Comparison of ENCODE assay signal across 8 mouse cellular contexts in the genomic region with DNA sequence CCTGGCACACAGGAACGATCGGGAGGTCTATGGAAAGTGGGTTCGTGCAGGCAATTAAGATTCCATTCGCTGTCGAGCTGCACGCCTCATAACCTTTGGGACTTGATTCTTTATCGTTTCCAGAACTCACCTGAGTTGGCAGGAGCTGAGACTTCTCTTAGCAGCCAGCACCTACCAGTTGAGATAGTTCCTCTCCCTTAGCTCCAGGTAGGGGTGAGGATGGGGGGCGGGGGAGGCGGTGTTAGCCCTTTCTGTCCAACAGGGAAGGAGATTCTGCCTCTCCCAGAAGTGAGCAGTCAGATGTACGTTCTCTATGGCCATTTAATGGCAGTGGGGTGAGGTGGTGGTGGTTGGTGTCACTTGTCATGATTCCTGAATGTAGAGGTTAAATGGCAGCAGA. TPM values are rescaled to one million over a fixed set of nuclear protein-coding genes. Genes with fewer than 3 reads are reported as not detected.
DNase-seq lines count a peak whose midpoint lies in the region; ATAC-seq and TF ChIP-seq lines count a peak whose summit lies in the region.

No protein-coding gene starts in this region.

- H3K9me3 ChIP-seq in embryonic facial prominence, embryonic 11.5 days (replicated peaks; ENCODE audit: control insufficient read depth, low read length) = no peaks in the 10 kb centered on the region
- H3K9me3 ChIP-seq in hindbrain, embryonic 14.5 days (ENCODE audit: control insufficient read depth, low read length) = no peaks in the 10 kb centered on the region
- no peaks in the 10 kb centered on the region for H3K9me3 ChIP-seq in midbrain, embryonic 15.5 days

- H3K9ac ChIP-seq in embryonic facial prominence, embryonic 11.5 days (replicated peaks; ENCODE audit: low read length) = no peak overlapping the region
- peak overlapping the region; percentile 84 for H3K9ac ChIP-seq in hindbrain, embryonic 14.5 days
- peak overlapping the region; percentile 83; the same call in 1 of the 2 replicates for H3K9ac ChIP-seq in midbrain, embryonic 15.5 days

- WGBS in embryonic facial prominence, embryonic 11.5 days = 10% methylated on average over 10 of the region's 10 CpGs
- 8% methylated on average over 10 of the region's 10 CpGs for WGBS in hindbrain, embryonic 14.5 days
- WGBS in midbrain, embryonic 15.5 days = 8% methylated on average over 10 of the region's 10 CpGs

- peak overlapping the region; percentile 91 for H3K4me3 ChIP-seq in left cerebral cortex, adult 2 months
- H3K4me3 ChIP-seq in embryonic facial prominence, embryonic 11.5 days (ENCODE audit: low read depth, low read length) = peak overlapping the region; percentile 76
- H3K4me3 ChIP-seq in hindbrain, embryonic 14.5 days (replicated peaks; ENCODE audit: low read length) = peak overlapping the region; percentile 66
- peak overlapping the region; percentile 77 for H3K4me3 ChIP-seq in midbrain, embryonic 15.5 days

- intact Hi-C loops in left cerebral cortex, adult 2 months (cut with DNase I) = loop anchor here (2.0 kb wide), 2 partner anchors 16 to 30 kb away; a partner anchor contains a TSS
- intact Hi-C loops in left cerebral cortex, postnatal 25 days (cut with DNase I) = no loop called here

- no peak for ATAC-seq in embryonic facial prominence, embryonic 11.5 days (replicated peaks; ENCODE audit: insufficient number of reproducible peaks, low FRiP score, low TSS enrichment, low read depth)
- ATAC-seq in hindbrain, embryonic 14.5 days (ENCODE audit: low FRiP score) = no peak
- ATAC-seq in midbrain, embryonic 15.5 days (replicated peaks) = no peak

- no peak for DNase-seq in left cerebral cortex, adult 2 months (ENCODE audit: extremely low spot score in 1 of 2, low spot score in 2 of 2)
- no peak for DNase-seq in left cerebral cortex, postnatal 25 days (ENCODE audit: low spot score in 2 of 2)
- no peak for DNase-seq in embryonic facial prominence, embryonic 11.5 days (ENCODE audit: low spot score)
- no peak for DNase-seq in hindbrain, embryonic 14.5 days (ENCODE audit: low spot score)
- no peak for DNase-seq in spleen, postnatal 14 days (ENCODE audit: low spot score in 2 of 2)
- DNase-seq in adrenal gland, postnatal 25 days = no peak
- DNase-seq in gastrocnemius, postnatal 4 days (ENCODE audit: low spot score in 2 of 2) = no peak

- no peak for TF ChIP-seq CTCF in left cerebral cortex, adult 2 months (IDR thresholded peaks at IDR 0.05)

- H3K27me3 ChIP-seq in embryonic facial prominence, embryonic 11.5 days (ENCODE audit: control insufficient read depth, insufficient read depth, low read length) = no peaks in the 10 kb centered on the region
- H3K27me3 ChIP-seq in hindbrain, embryonic 14.5 days (ENCODE audit: control insufficient read depth, insufficient read depth, low read length) = peaks cover 6% of the 10 kb centered on the region
- H3K27me3 ChIP-seq in midbrain, embryonic 15.5 days (replicated peaks) = peaks cover 8% of the 10 kb centered on the region

- H3K36me3 ChIP-seq in embryonic facial prominence, embryonic 11.5 days (replicated peaks; ENCODE audit: control insufficient read depth, insufficient read depth, low read depth, low read length) = no peaks in the 10 kb centered on the region
- no peaks in the 10 kb centered on the region for H3K36me3 ChIP-seq in hindbrain, embryonic 14.5 days (replicated peaks; ENCODE audit: control insufficient read depth, insufficient read depth)
- H3K36me3 ChIP-seq in midbrain, embryonic 15.5 days (replicated peaks) = no peaks in the 10 kb centered on the region

- peak overlapping the region; percentile 92 for H3K4me2 ChIP-seq in embryonic facial prominence, embryonic 11.5 days (ENCODE audit: low read depth, low read length)
- peak overlapping the region; percentile 92 for H3K4me2 ChIP-seq in hindbrain, embryonic 14.5 days (replicated peaks)
- H3K4me2 ChIP-seq in midbrain, embryonic 15.5 days = peak overlapping the region; percentile 95

- peaks cover 7% of the 10 kb centered on the region; the same call in 1 of the 2 replicates for H3K4me1 ChIP-seq in embryonic facial prominence, embryonic 11.5 days (ENCODE audit: control insufficient read depth, insufficient read depth, low read length)
- H3K4me1 ChIP-seq in hindbrain, embryonic 14.5 days (replicated peaks; ENCODE audit: control insufficient read depth, insufficient read depth, low read length) = peaks cover 19% of the 10 kb centered on the region
- peaks cover 34% of the 10 kb centered on the region for H3K4me1 ChIP-seq in midbrain, embryonic 15.5 days

- H3K27ac ChIP-seq in left cerebral cortex, adult 2 months = peak overlapping the region; percentile 93
- no peak overlapping the region for H3K27ac ChIP-seq in embryonic facial prominence, embryonic 11.5 days (replicated peaks; ENCODE audit: low read depth, low read length)
- H3K27ac ChIP-seq in hindbrain, embryonic 14.5 days = peak overlapping the region; percentile 87; the same call in 1 of the 2 replicates
- H3K27ac ChIP-seq in midbrain, embryonic 15.5 days = peak overlapping the region; percentile 89

RNA-seq across cellular contexts. Expression of a gene that starts 2.0 kb away (rescaled TPM):
- 10 to 100 TPM; 81.0 to 91.4 TPM for total RNA-seq in left cerebral cortex, adult 2 months (2021)
- total RNA-seq in left cerebral cortex, postnatal 25 days (2021) = 10 to 100 TPM; 77.0 to 81.5 TPM
- polyA plus RNA-seq in embryonic facial prominence, embryonic 11.5 days (2014; fragmentation: Nextera tagmentation; extraction: Ambion mirVana) = 7.3 and 8.7 TPM in 2 replicates
- 30.6 and 32.6 TPM in 2 replicates for polyA plus RNA-seq in hindbrain, embryonic 14.5 days (2014; fragmentation: Nextera tagmentation; extraction: Ambion mirVana)
- 35.4 and 36.5 TPM in 2 replicates for polyA plus RNA-seq in midbrain, embryonic 15.5 days (2015; fragmentation: Nextera tagmentation; extraction: Ambion mirVana)
- 27.7 and 33.5 TPM in 2 replicates for total RNA-seq in adrenal gland, postnatal 25 days (2021)
- 10 to 100 TPM; 31.9 to 32.4 TPM for total RNA-seq in gastrocnemius, postnatal 4 days (2021)

RNA-seq across cellular contexts. Expression of a gene that starts 29.3 kb away (rescaled TPM):
- 10 to 100 TPM; 67.4 to 70.2 TPM for total RNA-seq in left cerebral cortex, adult 2 months (2021)
- total RNA-seq in left cerebral cortex, postnatal 25 days (2021) = 10 to 100 TPM; 63.7 to 68.5 TPM
- polyA plus RNA-seq in embryonic facial prominence, embryonic 11.5 days (2014; fragmentation: Nextera tagmentation; extraction: Ambion mirVana) = 116 and 118 TPM in 2 replicates
- polyA plus RNA-seq in hindbrain, embryonic 14.5 days (2014; fragmentation: Nextera tagmentation; extraction: Ambion mirVana) = 76.9 and 79.1 TPM in 2 replicates
- 108 and 129 TPM in 2 replicates for polyA plus RNA-seq in midbrain, embryonic 15.5 days (2015; fragmentation: Nextera tagmentation; extraction: Ambion mirVana)
- 61.5 and 74.2 TPM in 2 replicates for total RNA-seq in adrenal gland, postnatal 25 days (2021)
- 10 to 100 TPM; 57.4 to 58.4 TPM for total RNA-seq in gastrocnemius, postnatal 4 days (2021)

RNA-seq across cellular contexts. Expression of a gene that starts 30.1 kb away (rescaled TPM):
- total RNA-seq in left cerebral cortex, adult 2 months (2021) = not detected
- total RNA-seq in left cerebral cortex, postnatal 25 days (2021) = not detected
- polyA plus RNA-seq in embryonic facial prominence, embryonic 11.5 days (2014; fragmentation: Nextera tagmentation; extraction: Ambion mirVana) = 1.0 and 1.7 TPM in 2 replicates
- 0.84 TPM in 1 of 2 replicates, not detected in the other for polyA plus RNA-seq in hindbrain, embryonic 14.5 days (2014; fragmentation: Nextera tagmentation; extraction: Ambion mirVana)
- polyA plus RNA-seq in midbrain, embryonic 15.5 days (2015; fragmentation: Nextera tagmentation; extraction: Ambion mirVana) = 1.0 and 1.1 TPM in 2 replicates
- total RNA-seq in adrenal gland, postnatal 25 days (2021) = 1.2 TPM in 1 of 2 replicates, not detected in the other
- total RNA-seq in gastrocnemius, postnatal 4 days (2021) = under 1 TPM in 1 of 2 experiments, not detected in 1; 0.59 TPM

RNA-seq across cellular contexts. Expression of a gene that starts 41.2 kb away (rescaled TPM):
- total RNA-seq in left cerebral cortex, adult 2 months (2021) = 100 to 1,000 TPM; 288 to 319 TPM
- total RNA-seq in left cerebral cortex, postnatal 25 days (2021) = 100 to 1,000 TPM; 317 to 340 TPM
- 89.8 and 95.5 TPM in 2 replicates for polyA plus RNA-seq in embryonic facial prominence, embryonic 11.5 days (2014; fragmentation: Nextera tagmentation; extraction: Ambion mirVana)
- 231 and 245 TPM in 2 replicates for polyA plus RNA-seq in hindbrain, embryonic 14.5 days (2014; fragmentation: Nextera tagmentation; extraction: Ambion mirVana)
- 234 and 240 TPM in 2 replicates for polyA plus RNA-seq in midbrain, embryonic 15.5 days (2015; fragmentation: Nextera tagmentation; extraction: Ambion mirVana)
- total RNA-seq in adrenal gland, postnatal 25 days (2021) = 108 and 110 TPM in 2 replicates
- total RNA-seq in gastrocnemius, postnatal 4 days (2021) = 10 to 100 TPM; 71.8 to 71.9 TPM
